Mouse (Mus musculus) adrenal gland, adult 8-10 months (tissue): ENCODE results near the gene Ube2g1. TPM values are rescaled to one million over a fixed set of nuclear protein-coding genes. Genes with fewer than 3 reads are reported as not detected.

Experiments used
- DNase-seq: peaks from one replicate; pipeline ENCODE4 v3.0.0; 2022
- total RNA-seq, 4 experiments: library from RNA; stranded (reverse); gene quantifications; 2 replicates each; pipeline ENCODE4 v1.2.4; 2022

The Ube2g1 gene
- total RNA-seq: 10 to 100 TPM; 40.7 to 55.4 (median 49.6) TPM

GRCm38 (mm10) chr11:72606694-72607407 lies at the start of gene Ube2g1:
Gene Ube2g1, plus strand, starts transcription at chr11:72607283.
- peak; percentile 98 for DNase-seq

GRCm38 (mm10) chr11:72558155-72558554 lies 48.9 kb upstream of the Ube2g1 start:
- no peak for DNase-seq

GRCm38 (mm10) chr11:72560661-72561060 lies 46.4 kb upstream of the Ube2g1 start:
- DNase-seq: no peak

GRCm38 (mm10) chr11:72564232-72564807 lies 42.8 kb upstream of the Ube2g1 start:
- DNase-seq: no peak

GRCm38 (mm10) chr11:72566304-72566703 lies 40.8 kb upstream of the Ube2g1 start:
- no peak for DNase-seq

GRCm38 (mm10) chr11:72566816-72567338 lies 40.2 kb upstream of the Ube2g1 start:
- no peak for DNase-seq

- no peak for DNase-seq
Observed at GRCm38 (mm10) chr11:72569051-72569450, 38.0 kb upstream of the Ube2g1 start.

GRCm38 (mm10) chr11:72569671-72570318 lies 37.3 kb upstream of the Ube2g1 start:
- no peak for DNase-seq

GRCm38 (mm10) chr11:72570319-72570979 lies 36.6 kb upstream of the Ube2g1 start:
- peak; percentile 70 for DNase-seq

GRCm38 (mm10) chr11:72573819-72574218 lies 33.3 kb upstream of the Ube2g1 start:
- DNase-seq: no peak

- DNase-seq: no peak
Observed at GRCm38 (mm10) chr11:72576111-72576465, 31.0 kb upstream of the Ube2g1 start.

GRCm38 (mm10) chr11:72576466-72577351 lies 30.4 kb upstream of the Ube2g1 start:
- DNase-seq: no peak

- no peak for DNase-seq
Observed at GRCm38 (mm10) chr11:72578471-72578870, 28.6 kb upstream of the Ube2g1 start.

GRCm38 (mm10) chr11:72581609-72582447 lies 25.3 kb upstream of the Ube2g1 start:
- no peak for DNase-seq

- DNase-seq: no peak
Observed at GRCm38 (mm10) chr11:72582448-72582705, 24.7 kb upstream of the Ube2g1 start.

GRCm38 (mm10) chr11:72583092-72583491 lies 24.0 kb upstream of the Ube2g1 start:
- DNase-seq: no peak

GRCm38 (mm10) chr11:72586570-72586969 lies 20.5 kb upstream of the Ube2g1 start:
- no peak for DNase-seq

GRCm38 (mm10) chr11:72587537-72588233 lies 19.4 kb upstream of the Ube2g1 start:
- DNase-seq: no peak

- DNase-seq: no peak
Observed at GRCm38 (mm10) chr11:72595010-72595737, 11.9 kb upstream of the Ube2g1 start.

GRCm38 (mm10) chr11:72597780-72598179 lies 9.3 kb upstream of the Ube2g1 start:
- DNase-seq: no peak
